Mouse (Mus musculus) kidney, adult 2 months (tissue): ENCODE data around the gene Rtn4rl1. TPM values are rescaled to one million over a fixed set of nuclear protein-coding genes. Genes with fewer than 3 reads are reported as not detected.

Source experiments
- DNase-seq: peaks from one replicate; pipeline ENCODE4 v3.0.0; 2021
- H3K27ac ChIP-seq: fragments of 200-500 bp; 2 replicates; pipeline ENCODE4 v1.5.1; 2012; ENCODE audit warnings: low read depth, low read length, control low read depth, inconsistent platforms; ENCODE audit not compliant: insufficient read depth
- H3K27me3 ChIP-seq: fragments of 200-500 bp; replicated peaks from 2 replicates; pipeline ENCODE4 v1.6.1; 2012; ENCODE audit warnings: mild to moderate bottlenecking, moderate library complexity, low read length, inconsistent platforms; ENCODE audit not compliant: control insufficient read depth, insufficient read depth
- H3K36me3 ChIP-seq: fragments of 200-500 bp; 2 replicates; pipeline ENCODE4 v1.6.1; 2012; ENCODE audit warnings: mild to moderate bottlenecking, moderate library complexity, low read length, inconsistent platforms; ENCODE audit not compliant: control insufficient read depth, insufficient read depth
- H3K4me1 ChIP-seq: fragments of 200-500 bp; 2 replicates; pipeline ENCODE4 v1.6.1; 2011; ENCODE audit warnings: low read length; ENCODE audit not compliant: control insufficient read depth, insufficient read depth
- H3K4me3 ChIP-seq: fragments of 200-500 bp; 2 replicates; pipeline ENCODE4 v1.5.1; 2011; ENCODE audit warnings: mild to moderate bottlenecking, low read depth, low read length, control low read depth; ENCODE audit not compliant: insufficient read depth
- CTCF ChIP-seq: fragments of 200-500 bp; conservative IDR thresholded peaks from 2 replicates; pipeline ENCODE4 v1.5.1; 2011; ENCODE audit warnings: low read depth, mild to moderate bottlenecking, control low read depth, low read length, moderate library complexity, mixed read lengths; ENCODE audit not compliant: insufficient read depth, insufficient read length
- POLR2A ChIP-seq: fragments of 200-500 bp; IDR thresholded peaks from one replicate; pipeline ENCODE4 v1.6.1; 2011; ENCODE audit warnings: low read depth, low read length, control low read depth
- WGBS: fragments of 180-500 bp; shearing (Covaris S2); methylation state at CpG from one replicate; pipeline ENCODE4 v1.1.7; 2018; 5-methylcytosine and 5-hydroxymethylcytosine counted together
- polyA plus RNA-seq: library from polyadenylated mRNA; depleted of rRNA; stranded (reverse); fragments of >200 nt; gene quantifications from 2 replicates; pipeline ENCODE4 v1.2.3, GENCODE M21; 2012

The Rtn4rl1 gene
- polyA plus RNA-seq, 1 experiment, result 11.3 TPM

DNA sequence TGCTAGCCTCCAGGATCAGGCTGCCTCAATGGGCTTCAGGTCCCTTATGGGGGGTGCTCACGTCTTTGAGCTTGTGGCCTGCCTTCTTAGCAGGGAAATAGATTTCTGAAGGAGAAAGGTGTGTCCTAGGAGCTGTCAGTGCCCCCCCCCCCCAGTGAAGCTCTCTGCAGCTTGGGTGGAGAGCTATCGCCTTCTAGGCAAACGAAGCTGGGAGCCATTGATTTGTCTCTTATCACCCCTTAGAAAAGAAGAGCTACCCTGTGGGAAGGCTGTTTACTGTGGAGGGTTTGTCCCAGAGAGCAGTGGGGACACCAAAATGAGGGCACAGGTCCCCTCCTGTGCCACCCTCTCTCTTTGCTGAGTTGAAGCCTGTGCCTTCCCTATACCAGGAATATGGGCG, 16.5 kb downstream of the Rtn4rl1 start:
- Histone ChIP-seq H3K4me3 (no peak overlapping the region), H3K27me3 (no peaks in the 10 kb centered on the region), H3K4me1 (peaks cover 17% of the 10 kb centered on the region), H3K36me3 (no peaks in the 10 kb centered on the region), H3K27ac (no peak overlapping the region)
- WGBS, result 94% methylated on average over 4 of the region's 4 CpGs
- no peak for DNase-seq
- TF ChIP-seq POLR2A (no peak), CTCF (no peak)

DNA sequence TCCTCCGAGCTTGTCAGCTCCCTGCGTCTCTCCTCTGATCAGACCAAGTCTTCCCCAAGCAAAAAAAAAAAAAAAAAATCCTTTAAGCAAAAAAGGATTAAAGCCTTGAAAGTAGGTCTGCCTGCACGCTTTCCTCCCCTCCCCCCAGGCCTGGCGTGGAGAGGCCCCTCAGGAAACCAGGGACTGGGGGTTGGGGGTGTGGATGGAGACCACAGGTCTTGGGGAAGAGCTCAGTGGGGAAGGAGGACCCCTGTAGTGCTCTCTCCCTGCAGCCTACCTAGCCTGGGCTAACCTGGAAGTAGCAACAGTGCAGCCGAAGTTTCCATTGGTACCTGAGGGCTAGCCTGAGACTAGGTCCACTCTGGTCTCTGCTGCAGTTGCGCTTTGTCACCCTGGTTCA, 17.2 kb downstream of the Rtn4rl1 start:
- Histone ChIP-seq H3K27ac (no peak overlapping the region), H3K36me3 (no peaks in the 10 kb centered on the region), H3K4me3 (no peak overlapping the region), H3K27me3 (no peaks in the 10 kb centered on the region), H3K4me1 (peaks cover 19% of the 10 kb centered on the region)
- no peak for TF ChIP-seq POLR2A
- TF ChIP-seq CTCF, result no peak
- no peak for DNase-seq
- 94% methylated on average over 6 of the region's 6 CpGs for WGBS

DNA sequence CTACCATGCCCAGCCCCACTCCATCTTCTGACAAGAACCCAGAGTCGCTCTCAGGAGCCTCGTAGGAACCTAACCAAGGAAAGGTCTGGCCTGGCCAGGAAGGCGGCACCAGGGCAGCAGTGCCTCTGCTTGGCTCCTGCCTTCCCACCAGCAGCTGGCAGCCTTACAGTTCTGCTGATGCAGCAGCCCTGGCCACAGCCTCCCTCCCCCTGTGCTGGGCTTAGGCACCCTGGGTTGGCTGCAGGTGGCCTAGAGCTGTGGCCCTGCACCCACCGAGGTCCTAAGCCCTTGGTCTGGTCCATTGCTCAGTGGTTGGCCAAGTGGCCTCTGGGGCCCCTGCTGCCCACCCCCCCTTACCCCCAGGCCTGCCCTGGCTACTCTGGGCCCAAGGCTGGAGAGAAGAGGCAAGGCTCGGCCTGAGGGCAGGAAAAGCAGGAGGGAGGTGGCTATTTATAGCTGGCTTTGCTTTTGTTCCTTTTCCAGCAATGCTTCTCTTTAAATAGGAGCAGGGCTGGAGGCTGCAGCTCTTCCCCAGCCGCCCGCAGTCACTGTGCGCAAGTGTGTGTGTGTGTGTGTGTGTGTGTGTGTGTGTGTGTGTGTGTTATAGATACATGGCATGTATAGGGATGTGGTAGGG, 18.6 kb downstream of the Rtn4rl1 start:
- peaks cover 25% of the 10 kb centered on the region for H3K4me1 ChIP-seq
- peak; percentile 85 for DNase-seq
- peak overlapping the region; percentile 91; the same call in 1 of the 2 replicates for H3K27ac ChIP-seq
- WGBS, result 36% methylated on average over 8 of the region's 8 CpGs
- TF ChIP-seq CTCF (no peak), POLR2A (no peak)
- H3K36me3 ChIP-seq, result no peaks in the 10 kb centered on the region
- no peaks in the 10 kb centered on the region for H3K27me3 ChIP-seq
- H3K4me3 ChIP-seq, result no peak overlapping the region

DNA sequence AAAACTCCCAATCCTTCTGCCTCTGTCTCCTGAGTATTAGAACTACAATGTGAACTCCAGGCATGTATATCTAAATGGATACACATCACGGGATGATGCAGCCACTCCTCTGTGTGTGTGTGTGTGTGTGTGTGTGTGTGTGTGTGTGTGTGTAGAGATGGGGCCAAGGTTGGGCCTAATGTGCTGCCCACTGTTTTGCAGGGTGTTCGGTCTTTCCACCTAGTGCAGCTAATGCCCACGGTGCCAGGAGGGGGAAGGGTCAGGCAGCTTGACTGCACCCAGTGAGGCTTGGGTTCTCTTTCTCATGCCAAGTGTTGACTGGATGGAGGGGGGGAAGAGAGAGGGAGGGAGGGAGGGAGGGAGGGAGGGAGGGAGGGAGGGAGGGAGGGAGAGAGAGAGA, 19.3 kb downstream of the Rtn4rl1 start:
- H3K4me1 ChIP-seq, result peaks cover 25% of the 10 kb centered on the region
- H3K27ac ChIP-seq, result peak overlapping the region; percentile 91
- WGBS, result 26% methylated on average over 3 of the region's 3 CpGs
- DNase-seq, result peak; percentile 80
- TF ChIP-seq POLR2A, result no peak
- TF ChIP-seq CTCF, result no peak
- no peaks in the 10 kb centered on the region for H3K36me3 ChIP-seq
- no peak overlapping the region for H3K4me3 ChIP-seq
- H3K27me3 ChIP-seq, result no peaks in the 10 kb centered on the region

DNA sequence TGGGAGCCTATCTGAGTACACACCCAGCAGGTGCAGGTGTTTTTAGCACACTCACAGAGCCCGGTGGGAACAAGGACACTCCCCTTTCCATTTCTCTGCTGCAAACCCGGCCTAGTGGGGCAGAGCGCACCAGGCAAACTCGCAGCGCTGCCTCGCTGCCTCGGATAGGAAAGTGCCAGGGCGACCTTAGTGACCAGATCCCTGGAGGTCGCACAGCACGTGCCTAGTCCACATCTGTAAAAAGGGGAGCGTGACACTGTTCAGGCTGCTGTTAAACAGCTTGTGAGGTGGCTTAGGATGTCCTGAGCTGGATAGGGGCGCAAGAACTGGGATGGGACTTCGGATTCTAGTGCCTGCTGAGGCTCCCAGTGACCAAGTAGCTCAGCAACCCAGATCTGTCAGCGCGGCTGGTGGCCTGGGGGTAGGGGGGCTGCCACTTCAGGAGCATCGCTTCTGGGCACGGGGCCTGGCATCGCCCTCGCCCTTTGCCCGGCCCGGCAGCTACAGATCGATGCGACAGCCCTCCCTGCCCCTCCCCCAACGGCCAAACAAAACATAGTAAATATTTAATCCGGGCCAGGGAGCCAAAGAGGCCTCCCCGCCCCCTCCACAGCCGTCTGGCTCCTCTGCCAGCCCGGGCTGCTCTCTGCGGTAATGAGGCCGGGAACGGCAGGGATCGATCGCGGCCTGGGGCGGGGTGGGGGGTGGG, 19.9 kb downstream of the Rtn4rl1 start:
- DNase-seq, result peak; percentile 96
- 14% methylated on average over 35 of the region's 35 CpGs for whole genome bisulfite sequencing
- Histone ChIP-seq H3K27me3 (no peaks in the 10 kb centered on the region), H3K4me3 (peak overlapping the region; percentile 36; the same call in 1 of the 2 replicates), H3K4me1 (peaks cover 25% of the 10 kb centered on the region), H3K27ac (peak overlapping the region; percentile 89), H3K36me3 (no peaks in the 10 kb centered on the region)
- TF ChIP-seq CTCF (no peak), POLR2A (no peak)

DNA sequence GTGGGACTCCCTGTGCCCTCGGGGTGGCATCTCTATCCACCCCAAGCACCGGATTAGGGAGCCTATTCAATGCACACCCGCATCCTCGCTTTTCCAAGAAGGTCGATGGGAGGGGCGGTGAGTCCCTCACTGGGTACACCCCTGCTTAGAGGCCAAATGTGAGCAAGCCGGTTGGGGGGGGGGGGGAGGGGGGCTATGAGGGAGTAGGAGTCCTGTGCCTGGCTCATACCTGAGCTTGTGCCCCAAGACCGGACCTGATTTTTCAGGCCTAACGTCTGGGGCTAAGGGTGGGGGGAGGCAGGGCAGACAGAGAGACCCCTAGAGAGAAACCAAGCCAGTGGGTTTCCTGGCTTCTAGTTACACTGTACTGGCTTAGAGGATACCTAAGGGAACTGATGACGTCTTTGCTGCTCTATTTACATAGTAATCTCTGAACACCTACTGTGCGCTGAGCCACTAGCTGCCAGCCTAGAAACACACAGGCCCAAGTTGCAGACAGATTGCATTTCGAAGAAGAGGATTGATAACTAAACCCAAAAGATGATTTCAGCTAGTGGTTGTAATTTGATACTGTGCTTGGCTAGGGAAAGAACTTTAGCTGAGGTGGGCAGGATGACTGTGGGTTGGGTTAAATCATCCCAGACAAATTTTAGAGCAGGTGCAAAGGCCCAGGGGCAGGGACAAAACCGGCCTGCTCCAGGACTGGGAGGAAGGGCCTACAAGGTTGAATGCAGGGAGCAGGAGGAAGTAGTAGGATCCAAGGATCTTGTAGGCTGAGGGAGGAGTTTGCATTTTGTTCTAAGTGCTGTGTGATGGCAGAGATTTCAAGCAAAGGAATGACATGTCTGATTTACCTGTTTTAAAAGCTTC, 20.7 kb downstream of the Rtn4rl1 start:
- WGBS, result 23% methylated on average over 13 of the region's 13 CpGs
- H3K27me3 ChIP-seq, result no peaks in the 10 kb centered on the region
- peaks cover 25% of the 10 kb centered on the region for H3K4me1 ChIP-seq
- H3K36me3 ChIP-seq, result no peaks in the 10 kb centered on the region
- TF ChIP-seq CTCF (no peak), POLR2A (no peak)
- H3K4me3 ChIP-seq, result peak overlapping the region; percentile 36; the same call in 1 of the 2 replicates
- peak; percentile 55 for DNase-seq
- H3K27ac ChIP-seq, result peak overlapping the region; percentile 17

DNA sequence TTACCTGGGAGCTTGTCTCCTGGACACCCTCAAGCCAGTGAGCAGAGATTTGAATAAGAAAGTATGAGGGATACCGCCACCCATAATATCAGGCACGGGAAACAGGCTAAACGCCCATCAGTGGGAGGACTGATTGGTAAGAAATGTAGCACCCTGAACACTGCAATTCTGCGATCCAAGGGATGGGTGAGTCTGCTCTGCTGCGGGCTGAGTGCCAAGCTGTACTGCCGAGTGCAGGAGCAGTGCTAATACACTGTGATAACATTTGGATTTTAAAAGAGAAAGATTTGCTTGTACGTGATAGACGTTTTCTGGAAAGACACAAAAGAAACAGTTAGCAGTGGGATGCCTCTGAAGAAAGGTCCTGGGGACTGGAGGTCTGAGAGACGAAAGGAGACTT, 26.5 kb downstream of the Rtn4rl1 start:
- no peak overlapping the region for H3K27ac ChIP-seq
- WGBS, result 42% methylated on average over 9 of the region's 9 CpGs
- H3K27me3 ChIP-seq, result no peaks in the 10 kb centered on the region
- peaks cover 12% of the 10 kb centered on the region for H3K4me1 ChIP-seq
- peak; percentile 32 for DNase-seq
- H3K36me3 ChIP-seq, result no peaks in the 10 kb centered on the region
- TF ChIP-seq CTCF (no peak), POLR2A (no peak)
- H3K4me3 ChIP-seq, result no peak overlapping the region
